Mouse (Mus musculus) urinary bladder, adult 18-20 months (tissue): ENCODE results near the gene Defb23.
"Not testable (repeated sequence)": the region's sequence is repeated elsewhere in the genome, so short reads cannot be mapped to it uniquely, and the experiment has no call there.

Experiments used
- DNase-seq, 2 experiments: peaks; one replicate each; pipeline ENCODE4 v3.0.0; 2022; ENCODE audit warnings: low spot score in 2 of 2, mixed read lengths in 2 of 2

The Defb23 gene

DNA sequence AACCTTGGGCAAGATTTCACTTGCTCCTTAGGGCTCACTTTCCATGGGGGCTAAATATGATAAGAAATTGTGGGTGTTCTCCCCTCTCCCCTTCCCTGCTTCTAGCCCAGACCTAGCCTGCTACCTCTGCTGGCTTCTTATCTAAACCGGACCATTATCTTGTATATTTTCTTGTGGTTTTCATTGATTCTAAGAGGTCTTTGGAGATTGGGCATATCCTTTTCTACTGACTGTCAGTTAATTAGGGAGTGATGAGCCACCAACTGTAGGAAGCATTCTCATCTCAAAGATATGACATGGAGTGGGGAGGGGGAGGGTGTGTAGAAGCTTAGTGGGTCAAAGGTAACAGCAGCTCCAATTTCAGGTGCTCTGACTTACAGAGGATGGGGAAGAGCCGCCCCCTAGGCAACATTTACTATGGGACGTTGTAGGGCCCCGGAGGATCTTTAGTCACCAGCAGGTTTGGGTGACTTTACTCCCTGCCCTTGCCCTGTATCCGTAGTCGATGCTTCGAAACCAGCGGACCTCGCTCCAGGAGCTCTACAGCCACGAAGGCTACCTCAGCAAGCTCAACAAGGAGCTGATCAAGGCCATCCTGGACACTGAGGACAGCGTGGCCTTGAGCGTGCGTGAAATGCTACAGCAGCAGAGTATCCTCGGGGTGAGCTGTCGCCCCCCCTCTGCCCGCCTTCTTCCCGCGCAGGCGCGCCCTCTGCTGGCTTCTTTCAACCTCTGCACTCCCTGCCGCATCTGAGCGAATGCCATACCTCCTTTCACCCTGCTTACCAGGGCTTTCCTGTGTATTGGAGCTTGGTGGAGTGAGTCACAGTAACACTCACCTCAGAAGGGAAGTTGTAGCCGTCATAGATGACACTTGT, 27.2 kb downstream of the Defb23 start:
- DNase-seq: peak; percentile 71 to 73

GRCm38 (mm10) chr2:152436405-152436901, 28.0 kb downstream of the Defb23 start:
- DNase-seq: no peak

GRCm38 (mm10) chr2:152428481-152428880, 35.9 kb downstream of the Defb23 start:
- DNase-seq: not testable (repeated sequence)

DNA sequence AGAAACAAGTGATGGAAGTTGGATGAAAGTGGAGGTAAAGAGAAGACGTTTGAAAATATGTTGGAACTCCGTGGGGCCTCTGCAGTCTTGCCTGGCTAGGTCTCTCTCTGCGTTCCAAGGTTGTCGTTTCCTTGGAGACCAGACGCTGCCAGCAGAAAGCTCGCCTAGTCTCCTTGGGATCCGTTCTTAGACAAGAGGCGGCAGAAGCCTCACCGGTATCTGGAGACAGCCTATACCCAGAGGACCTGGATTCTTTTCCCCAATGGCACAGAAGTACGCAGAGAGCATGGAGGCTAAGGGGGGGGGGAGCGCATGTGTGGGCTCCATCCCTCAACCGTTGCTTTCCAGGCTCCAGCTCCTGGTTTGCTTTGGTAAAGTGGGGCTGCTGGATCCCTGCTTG, 36.9 kb downstream of the Defb23 start:
- DNase-seq: no peak

DNA sequence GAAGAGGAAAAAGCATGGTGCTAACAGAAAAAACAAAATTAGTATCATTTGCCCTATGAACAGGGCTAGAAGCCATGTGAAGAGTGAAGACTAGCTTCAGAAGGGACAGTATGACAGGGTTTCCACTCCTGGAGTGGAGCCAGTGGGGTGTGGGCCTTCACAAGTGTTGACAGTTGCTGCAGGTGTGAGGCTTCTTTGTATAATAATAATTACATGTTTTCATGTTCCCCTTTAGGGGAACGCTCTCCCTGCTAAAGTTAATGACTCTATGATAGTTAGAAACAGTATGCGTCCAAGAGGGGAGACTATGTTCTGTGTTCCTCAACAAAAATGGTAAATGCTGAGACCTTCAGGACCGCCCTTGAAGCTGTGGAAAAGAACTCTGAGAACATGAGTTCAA, 48.6 kb downstream of the Defb23 start:
- DNase-seq: no peak

DNA sequence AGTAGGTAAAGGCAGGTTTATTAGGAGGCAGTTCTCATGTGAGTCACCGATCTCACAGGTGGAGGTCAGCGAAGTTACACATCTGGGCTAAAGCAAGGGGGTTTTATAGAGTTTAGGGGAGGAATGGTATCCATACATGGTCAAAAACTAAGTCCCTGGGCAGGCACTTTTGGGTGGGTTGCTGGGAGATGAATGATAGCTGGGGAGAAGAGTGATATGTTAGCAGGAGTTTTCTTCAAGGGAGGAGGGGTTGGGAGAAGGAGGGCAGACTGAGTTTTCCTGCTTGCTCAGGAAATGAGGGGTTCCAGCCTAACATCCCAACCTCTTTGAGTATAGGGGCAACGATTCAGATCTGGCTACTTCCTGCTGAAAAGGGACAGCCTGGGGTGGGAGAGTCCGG, 49.1 kb downstream of the Defb23 start, which contains the start of gene 6820408C15Rik:
TSS of gene 6820408C15Rik (plus strand) at position 301 of the 400 bp plus-strand sequence.
- DNase-seq: no peak

GRCm38 (mm10) chr2:152414591-152415165, 49.7 kb downstream of the Defb23 start, which contains the start of gene Zcchc3:
TSS of gene Zcchc3 (minus strand) at chr2:152415027.
- DNase-seq: peak; percentile 81 to 82

DNA sequence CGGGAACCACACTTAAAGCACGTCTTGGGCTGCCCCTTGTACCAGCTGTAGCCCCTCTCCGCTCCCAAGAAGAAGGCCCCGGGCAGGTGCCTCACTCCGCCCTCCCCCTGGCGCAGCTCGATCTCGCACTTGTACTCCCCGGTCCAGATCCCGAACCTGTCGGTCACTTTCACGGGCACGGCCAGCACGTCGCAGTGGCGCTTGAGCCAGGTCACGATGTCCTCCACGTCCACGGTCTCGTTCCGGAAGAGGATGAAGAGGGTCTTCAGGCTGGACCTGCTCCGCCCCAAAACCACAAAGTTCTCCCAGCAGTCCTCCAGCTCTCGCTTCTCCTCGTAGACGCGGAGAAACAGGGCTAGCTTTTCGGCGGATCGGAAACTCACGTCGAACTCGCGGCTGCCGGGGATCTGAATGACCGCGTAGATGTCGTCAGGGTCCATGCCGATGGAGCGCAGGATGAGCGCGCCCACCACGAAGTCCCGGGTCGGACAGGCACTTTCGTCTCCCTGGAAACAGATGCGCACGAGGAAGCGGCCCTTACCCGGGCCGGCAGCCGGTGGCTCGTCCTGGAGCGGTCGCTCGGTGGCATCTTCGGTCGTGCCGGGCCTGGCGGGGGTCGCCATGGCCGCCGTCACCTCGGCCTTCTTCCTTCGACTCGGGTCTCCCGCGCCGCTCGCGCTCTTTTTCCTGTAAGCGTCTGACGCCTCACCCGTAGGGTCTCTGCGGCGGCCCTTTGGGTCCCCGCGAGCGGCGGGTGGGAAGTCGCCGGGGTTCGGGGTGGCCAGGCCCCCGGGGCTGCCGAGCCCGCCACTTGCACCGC, 50.4 kb downstream of the Defb23 start:
- DNase-seq: peak; percentile 11 to 60

DNA sequence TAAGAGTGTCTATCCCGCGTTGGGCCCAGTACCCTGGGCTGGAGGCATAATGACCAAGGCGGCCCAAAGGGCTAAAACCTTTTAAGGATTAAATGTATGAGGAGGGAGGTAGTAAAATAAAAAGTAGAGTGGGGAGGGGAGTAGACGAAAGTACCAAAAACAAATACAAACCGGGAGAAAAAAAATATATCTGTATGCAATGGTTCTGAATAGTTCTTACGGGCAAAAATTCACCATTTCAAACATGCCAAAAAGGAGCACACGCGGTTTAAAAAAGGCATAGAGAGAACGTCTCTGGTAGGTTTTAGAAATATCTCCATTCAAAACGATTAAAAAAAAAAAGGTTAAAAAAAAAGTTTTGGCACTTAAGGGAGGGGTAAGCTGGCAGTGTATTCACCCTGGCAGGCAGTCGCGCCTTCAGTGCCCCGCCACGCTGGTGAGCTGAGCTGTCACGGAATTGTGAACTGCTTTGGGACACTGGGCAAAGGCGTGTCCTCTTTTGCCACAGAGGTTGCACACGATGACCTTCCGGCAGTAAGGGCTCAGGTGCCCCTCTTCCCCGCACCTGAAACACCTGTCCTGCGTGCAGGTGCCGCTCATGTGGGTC, 51.2 kb downstream of the Defb23 start:
- no peak for DNase-seq

GRCm38 (mm10) chr2:152412526-152413157, 51.8 kb downstream of the Defb23 start:
- no peak for DNase-seq

GRCm38 (mm10) chr2:152411471-152411870, 52.9 kb downstream of the Defb23 start:
- DNase-seq: no peak

DNA sequence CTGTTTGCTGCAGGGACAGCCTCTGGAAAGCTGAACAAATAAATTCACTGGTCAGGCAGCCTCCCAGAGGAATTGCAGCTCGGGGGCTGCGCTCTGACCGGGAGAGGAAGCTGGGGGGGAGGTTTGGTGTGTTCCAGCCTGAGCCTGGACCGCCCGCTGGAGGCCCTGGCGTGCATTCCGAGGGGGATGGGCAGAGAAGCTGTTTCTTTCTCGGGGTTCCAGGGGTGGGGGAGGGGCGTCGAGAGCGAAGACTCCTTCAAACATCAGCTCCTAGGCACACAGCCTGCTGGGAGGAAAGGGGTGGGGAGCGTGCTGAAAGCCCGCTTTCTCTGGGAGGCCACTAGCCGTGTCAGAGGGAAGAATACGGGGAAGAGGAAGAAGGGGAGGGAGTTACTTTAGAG, 53.4 kb downstream of the Defb23 start:
- peak in 1 of 2 experiments; percentile 59 for DNase-seq

DNA sequence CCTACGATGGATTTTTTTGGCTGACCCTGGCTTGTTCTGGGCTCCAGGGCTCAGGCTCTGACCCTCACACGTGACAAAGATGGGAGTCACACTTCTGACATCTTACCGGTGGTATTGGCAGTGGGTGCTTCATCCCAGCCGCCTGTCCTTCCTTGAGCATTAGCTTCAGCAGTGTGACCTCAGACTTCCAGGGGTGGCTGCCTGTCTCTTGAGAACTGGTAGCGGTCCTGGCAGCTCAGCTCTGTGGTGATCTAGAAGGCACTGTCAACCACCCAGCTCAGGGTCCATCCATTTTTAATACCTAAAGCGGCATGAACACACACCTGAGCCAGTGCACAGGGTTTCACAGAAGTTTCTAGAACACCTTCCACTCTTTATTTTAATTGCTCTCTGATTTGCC, 54.6 kb downstream of the Defb23 start:
- no peak for DNase-seq
